Mouse (Mus musculus) large intestine, adult 2 months (tissue): Measurements from ENCODE around the gene Cdc45. TPM values are rescaled to one million over a fixed set of nuclear protein-coding genes. Genes with fewer than 3 reads are reported as not detected.
A peak's percentile ranks its signal among the peaks of the same experiment; 100 is the strongest.

ENCODE experiments used
- DNase-seq: peaks from one replicate; pipeline ENCODE4 v3.0.0-alpha.2; 2012; ENCODE audit warnings: low read depth, low spot score
- WGBS: fragments of 180-500 bp; shearing (Covaris S2); methylation state at CpG from one replicate; pipeline ENCODE4 v1.1.7; 2018; 5-methylcytosine and 5-hydroxymethylcytosine counted together
- polyA plus RNA-seq: library from polyadenylated mRNA; depleted of rRNA; stranded (reverse); fragments of >200 nt; gene quantifications from 2 replicates; pipeline ENCODE4 v1.2.3, GENCODE M21; 2012; rRNA removed

Gene Cdc45
- polyA plus RNA-seq, 1 experiment = 21.0 TPM

- peak; percentile 69 for DNase-seq
- 32% methylated on average over 20 of the region's 20 CpGs for WGBS
These were observed 65.3 kb downstream of the Cdc45 start for GRCm38 (mm10) chr16:18746268-18747122.

- DNase-seq = no peak
These were observed 73.5 kb downstream of the Cdc45 start for GRCm38 (mm10) chr16:18738303-18738702.

- 35% methylated on average over 20 of the region's 20 CpGs for WGBS
These were observed 78.5 kb downstream of the Cdc45 start for GRCm38 (mm10) chr16:18733100-18733956.

GRCm38 (mm10) chr16:18730640-18731039, 81.1 kb downstream of the Cdc45 start:
- peak; percentile 60 for DNase-seq
- WGBS = 20% methylated on average over 3 of the region's 3 CpGs

More at GRCm38 (mm10) chr16:18733100-18733956, 78.5 kb downstream of the Cdc45 start:
- no peak for DNase-seq

Other genes starting within 250 kb of the Cdc45 start
- gene Tbx1, start 221.3 kb downstream of the Cdc45 start, polyA plus RNA-seq = 0.99 and 1.2 TPM in 2 replicates
- 102 and 145 TPM in 2 replicates for gene Gp1bb, start 189.6 kb downstream of the Cdc45 start, polyA plus RNA-seq
- gene Gm49601, start 185.6 kb downstream of the Cdc45 start, polyA plus RNA-seq = 90.7 and 174 TPM in 2 replicates
- gene Sept5, start 182.0 kb downstream of the Cdc45 start, polyA plus RNA-seq = 373 and 445 TPM in 2 replicates
- gene Cldn5, start 35.1 kb downstream of the Cdc45 start, polyA plus RNA-seq = 9.9 and 10.1 TPM in 2 replicates
- 27.2 and 33.5 TPM in 2 replicates for gene Ufd1, start 208 bp downstream of the Cdc45 start, polyA plus RNA-seq
- 54.3 and 55.2 TPM in 2 replicates for gene 2510002D24Rik, start 24.6 kb upstream of the Cdc45 start, polyA plus RNA-seq
- 0.81 TPM in 1 of 2 replicates, not detected in the other for gene Gm28539, start 24.6 kb upstream of the Cdc45 start, polyA plus RNA-seq
- gene Mrpl40, start 64.9 kb upstream of the Cdc45 start, polyA plus RNA-seq = 18.7 and 19.5 TPM in 2 replicates
- gene Hira, start 65.0 kb upstream of the Cdc45 start, polyA plus RNA-seq = 50.9 and 58.4 TPM in 2 replicates